Mouse (Mus musculus): ENCODE measurements around the gene Gm20388.

DNA sequence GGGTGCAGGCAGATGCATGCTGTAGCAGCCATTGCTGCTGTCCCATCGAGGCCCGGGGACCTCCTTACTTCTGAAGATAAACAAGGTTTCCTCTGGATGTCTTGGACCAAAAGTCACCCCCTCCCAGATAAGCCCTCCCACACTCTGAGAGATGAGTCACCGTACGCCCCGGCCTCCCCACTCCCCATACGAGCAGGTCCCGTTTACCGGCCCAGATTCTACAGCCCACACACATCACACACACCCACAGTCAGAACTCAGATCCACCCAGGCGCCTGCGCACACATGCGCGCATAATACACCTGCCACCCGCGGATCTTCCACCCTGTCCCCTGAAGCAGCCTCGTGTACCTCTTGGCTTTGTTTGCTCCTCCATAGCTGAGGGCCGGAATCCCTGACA lies 1823.6 kb downstream of the Gm20388 start:
- TF ChIP-seq CTCF (IDR thresholded peaks at IDR 0.05; ENCODE audit: low read depth) (no peak), EP300 (optimal IDR thresholded peaks at IDR 0.05) (no peak)
